Mouse (Mus musculus) lung, postnatal 25 days (tissue): ENCODE data around the gene Mxi1.

ENCODE experiments used
- DNase-seq: peaks from one replicate; pipeline ENCODE4 v3.0.0; 2022; ENCODE audit warnings: low spot score

The Mxi1 gene

GRCm38 (mm10) chr19:53299829-53300181, 10.5 kb upstream of the Mxi1 start:
- DNase-seq = no peak

- DNase-seq = no peak
Observed at GRCm38 (mm10) chr19:53303382-53303781, 6.9 kb upstream of the Mxi1 start.

DNA sequence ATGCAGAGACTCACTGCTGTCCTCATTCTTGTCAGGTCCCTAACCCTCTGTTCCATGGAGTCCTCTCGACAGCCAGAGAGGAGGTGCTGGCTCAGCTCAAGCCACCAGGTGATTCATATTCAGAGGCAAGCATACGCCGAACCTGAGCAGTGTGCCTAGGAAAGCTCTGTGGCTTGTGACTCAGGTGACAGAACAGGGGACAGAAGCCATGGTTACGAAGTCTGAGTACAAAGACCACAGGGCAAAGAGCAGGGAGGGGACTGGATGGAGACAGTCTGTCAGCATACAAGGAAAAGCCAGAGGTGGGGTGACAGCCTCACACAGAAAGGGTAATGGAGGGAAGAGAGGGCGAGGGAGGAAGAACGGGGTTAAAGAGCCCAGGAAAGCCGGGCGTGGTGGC, 4.7 kb upstream of the Mxi1 start:
- DNase-seq = no peak

DNA sequence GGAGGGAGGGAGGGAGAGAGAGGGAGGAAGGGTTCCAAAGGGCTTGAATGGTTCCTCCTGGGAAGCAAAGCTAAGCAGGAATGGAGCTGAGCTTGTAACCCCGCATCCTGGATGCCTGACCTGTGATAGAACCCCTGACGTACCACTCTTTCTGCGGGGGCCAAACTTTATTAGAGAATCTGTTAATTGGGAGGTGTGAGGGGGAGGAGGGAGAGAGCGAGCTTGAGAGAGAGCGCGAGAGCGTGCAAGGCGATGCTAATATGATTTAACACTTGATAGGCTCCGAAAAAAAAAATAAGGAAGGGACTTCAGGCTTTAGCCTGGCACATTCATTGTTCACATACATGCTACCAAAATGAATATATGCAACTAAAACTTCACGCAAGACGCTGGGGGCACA, 3.6 kb upstream of the Mxi1 start:
- DNase-seq = no peak

GRCm38 (mm10) chr19:53307219-53307618, 3.1 kb upstream of the Mxi1 start:
- no peak for DNase-seq

DNA sequence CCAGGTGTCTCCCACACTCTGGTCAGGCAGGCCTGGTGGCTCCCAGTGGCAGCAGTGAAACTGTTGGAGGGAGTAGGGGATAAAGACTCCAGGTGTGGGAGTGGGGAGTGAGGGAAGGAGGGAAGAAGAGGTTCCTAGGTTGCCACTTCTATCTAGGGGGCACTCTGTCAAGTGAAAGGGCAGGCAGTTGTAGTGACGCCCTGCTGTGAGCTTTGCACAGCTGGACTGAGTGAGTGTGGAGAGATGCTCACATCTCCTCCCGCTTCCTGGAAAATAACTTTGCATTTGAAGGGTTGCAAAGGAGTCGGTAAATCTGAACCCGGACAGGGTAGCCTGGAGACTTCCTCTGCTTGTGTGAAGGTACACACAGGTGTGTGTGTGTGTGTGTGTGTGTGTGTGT, 687 bp upstream of the Mxi1 start:
- DNase-seq = no peak

- no peak for DNase-seq
Observed at GRCm38 (mm10) chr19:53310771-53311523, 629 bp downstream of the Mxi1 start.

- no peak for DNase-seq
Observed at GRCm38 (mm10) chr19:53311524-53312335, 1.4 kb downstream of the Mxi1 start.

DNA sequence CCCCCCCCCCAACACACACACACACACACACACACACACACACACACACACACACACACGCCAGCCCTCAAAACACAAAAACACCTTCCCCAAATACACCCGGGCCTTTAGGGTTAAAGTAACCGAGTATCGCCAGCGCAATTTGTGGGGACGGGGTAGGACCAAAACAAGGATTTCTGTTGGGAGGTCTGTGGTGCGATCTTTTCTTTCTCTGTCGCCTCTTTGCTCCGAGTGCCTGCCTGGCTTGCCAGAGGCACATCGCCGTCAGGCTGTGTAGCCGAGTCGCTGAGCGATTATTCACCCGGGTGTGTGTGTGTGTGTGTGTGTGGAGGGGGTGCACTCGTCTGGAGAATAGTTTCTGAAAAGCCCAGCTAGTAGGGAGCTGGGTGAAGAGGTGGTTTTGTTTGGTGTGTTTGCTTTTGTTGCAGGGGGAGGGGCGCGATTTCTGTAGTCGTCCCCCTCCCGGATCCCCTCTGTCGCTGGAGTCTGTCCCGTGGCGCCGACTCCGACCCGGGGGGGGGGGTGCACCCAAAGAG, 2.1 kb downstream of the Mxi1 start:
- DNase-seq = peak; percentile 56

GRCm38 (mm10) chr19:53312951-53313683, 2.8 kb downstream of the Mxi1 start:
- no peak for DNase-seq

GRCm38 (mm10) chr19:53313684-53314443, 3.5 kb downstream of the Mxi1 start:
- peak; percentile 99 for DNase-seq

GRCm38 (mm10) chr19:53314530-53315208, 4.4 kb downstream of the Mxi1 start:
- DNase-seq = no peak

DNA sequence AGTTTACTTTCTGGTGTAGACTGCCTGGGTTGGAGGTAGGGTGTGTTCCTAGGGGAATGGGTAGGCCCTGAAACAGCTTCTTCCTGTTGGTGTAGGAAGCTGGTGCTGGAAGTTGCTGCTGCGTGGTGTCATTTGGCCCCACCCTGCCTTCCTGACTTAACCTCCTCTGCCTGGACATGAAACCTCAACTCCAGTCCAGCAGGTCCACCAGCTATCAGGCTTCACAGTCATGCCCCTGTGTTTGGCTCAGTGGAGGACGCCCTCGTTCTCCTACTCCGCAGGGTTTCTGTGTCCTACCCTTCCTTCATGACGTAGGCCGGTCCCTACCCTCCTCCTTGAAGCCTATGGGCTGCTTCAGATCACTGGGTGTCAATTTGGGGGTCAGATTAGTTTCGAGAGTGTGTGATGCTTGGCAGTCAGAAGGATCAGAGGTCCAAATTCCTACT, 4.9 kb downstream of the Mxi1 start:
- no peak for DNase-seq

GRCm38 (mm10) chr19:53316105-53316504, 5.8 kb downstream of the Mxi1 start:
- no peak for DNase-seq

GRCm38 (mm10) chr19:53316963-53317362, 6.6 kb downstream of the Mxi1 start:
- no peak for DNase-seq

- DNase-seq = no peak
Observed at GRCm38 (mm10) chr19:53318143-53319132, 8.1 kb downstream of the Mxi1 start.

DNA sequence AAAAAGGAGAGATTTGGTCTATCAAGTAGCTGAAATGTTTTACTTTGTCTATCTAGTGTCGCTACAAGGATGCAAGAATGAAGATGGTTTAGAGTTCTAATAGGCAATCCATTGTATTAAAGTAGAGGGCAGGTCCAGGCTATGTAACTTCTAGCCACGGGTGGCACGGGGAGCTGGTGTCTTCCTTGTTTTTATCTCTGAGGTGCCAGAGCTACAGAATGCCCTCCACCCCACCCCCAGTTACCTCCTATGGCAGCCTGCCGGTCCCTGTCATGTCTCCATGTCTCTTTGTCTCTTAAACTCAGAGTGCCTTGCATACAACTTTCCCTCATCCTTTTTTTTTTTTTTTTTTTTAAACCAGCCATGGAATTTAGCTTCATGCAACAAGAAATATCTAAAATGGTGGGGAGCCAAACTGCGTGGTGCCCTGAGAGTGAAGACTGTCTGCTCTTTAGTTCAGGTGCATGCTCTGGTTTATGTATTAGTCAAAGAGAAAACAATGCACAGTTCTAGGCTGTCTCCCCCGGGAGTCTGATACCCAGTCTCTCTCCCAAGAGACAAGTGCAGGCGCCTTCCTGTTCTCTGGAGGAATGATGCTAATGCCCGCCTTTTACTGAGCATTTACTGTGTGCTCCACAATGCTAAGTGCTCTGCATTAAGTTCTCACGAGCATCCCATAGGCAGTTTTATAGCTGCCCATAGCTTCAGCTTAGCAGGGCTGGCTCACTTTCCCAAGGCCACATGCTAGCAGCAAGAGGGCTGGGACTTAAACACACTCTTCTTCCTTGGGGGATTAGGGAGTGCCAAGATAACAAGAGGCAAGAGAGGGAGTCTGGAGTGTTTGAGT, 10.2 kb downstream of the Mxi1 start:
- no peak for DNase-seq

- no peak for DNase-seq
Observed at GRCm38 (mm10) chr19:53321273-53321672, 11.0 kb downstream of the Mxi1 start.
